Mouse (Mus musculus): ENCODE results near the gene Retnlg. TPM values are rescaled to one million over a fixed set of nuclear protein-coding genes. Genes with fewer than 3 reads are reported as not detected.
"Not testable (repeated sequence)": the region's sequence is repeated elsewhere in the genome, so short reads cannot be mapped to it uniquely, and the experiment has no call there.

Retnlg gene
- 0.91 and 1.1 TPM in 2 replicates for polyA plus RNA-seq (2015; fragmentation: Nextera tagmentation; extraction: Ambion mirVana)

- no peak within 1 kb of the TSS for H3K27ac ChIP-seq
- no peak within 1 kb of the TSS for H3K4me2 ChIP-seq
- H3K4me3 ChIP-seq, result no peak within 1 kb of the TSS
- no peak within 1 kb of the TSS for H3K9ac ChIP-seq
- no peaks in the 10 kb centered on the region for H3K9me3 ChIP-seq
- 43% methylated on average over 4 of the region's 4 CpGs for WGBS
- no peaks in the 10 kb centered on the region for H3K27me3 ChIP-seq
- no peaks in the 10 kb centered on the region for H3K4me1 ChIP-seq
- H3K36me3 ChIP-seq, result no peaks in the 10 kb centered on the region
- no peak for ATAC-seq (ENCODE audit: borderline replicate concordance, extremely low read depth, low FRiP score, low TSS enrichment)
Measured at GRCm38 (mm10) chr16:48872321-48872720, at the start of gene Retnlg. Retnlg (plus strand) TSS chr16:48872621.

GRCm38 (mm10) chr16:48826474-48826873, 45.9 kb upstream of the Retnlg start:
- Histone ChIP-seq H3K4me1 (no peaks in the 10 kb centered on the region), H3K36me3 (no peaks in the 10 kb centered on the region), H3K4me3 (no peak overlapping the region), H3K27ac (peak overlapping the region; percentile 59), H3K9me3 (no peaks in the 10 kb centered on the region), H3K9ac (no peak overlapping the region), H3K4me2 (no peak overlapping the region), H3K27me3 (no peaks in the 10 kb centered on the region)
- WGBS, result 38% methylated on average over 3 of the region's 3 CpGs
- ATAC-seq (ENCODE audit: borderline replicate concordance, extremely low read depth, low FRiP score, low TSS enrichment), result peak; percentile 69

GRCm38 (mm10) chr16:48827625-48828024, 44.8 kb upstream of the Retnlg start:
- no peaks in the 10 kb centered on the region for H3K4me1 ChIP-seq
- H3K4me3 ChIP-seq, result no peak overlapping the region
- H3K27me3 ChIP-seq, result no peaks in the 10 kb centered on the region
- no peaks in the 10 kb centered on the region for H3K36me3 ChIP-seq
- H3K9me3 ChIP-seq, result no peaks in the 10 kb centered on the region
- no peak overlapping the region for H3K27ac ChIP-seq
- H3K9ac ChIP-seq, result no peak overlapping the region
- 42% methylated on average over 1 of the region's 1 CpGs for whole genome bisulfite sequencing
- no peak overlapping the region for H3K4me2 ChIP-seq
- ATAC-seq (ENCODE audit: borderline replicate concordance, extremely low read depth, low FRiP score, low TSS enrichment), result no peak

- H3K4me1 ChIP-seq, result no peaks in the 10 kb centered on the region
Measured at GRCm38 (mm10) chr16:48829060-48829459, 43.4 kb upstream of the Retnlg start.

GRCm38 (mm10) chr16:48832055-48832454, 40.4 kb upstream of the Retnlg start:
- no peak for ATAC-seq (ENCODE audit: borderline replicate concordance, extremely low read depth, low FRiP score, low TSS enrichment)
- Histone ChIP-seq H3K4me1 (no peaks in the 10 kb centered on the region), H3K4me2 (no peak overlapping the region), H3K27ac (no peak overlapping the region), H3K9me3 (no peaks in the 10 kb centered on the region), H3K9ac (no peak overlapping the region), H3K4me3 (no peak overlapping the region), H3K36me3 (no peaks in the 10 kb centered on the region), H3K27me3 (no peaks in the 10 kb centered on the region)
- 68% methylated on average over 8 of the region's 8 CpGs for WGBS

More at GRCm38 (mm10) chr16:48829060-48829459, 43.4 kb upstream of the Retnlg start:
- H3K27me3 ChIP-seq, result no peaks in the 10 kb centered on the region
- H3K9me3 ChIP-seq, result no peaks in the 10 kb centered on the region
- no peak for ATAC-seq (ENCODE audit: borderline replicate concordance, extremely low read depth, low FRiP score, low TSS enrichment)
- no peak overlapping the region for H3K9ac ChIP-seq
- WGBS, result 68% methylated on average over 4 of the region's 4 CpGs
- H3K36me3 ChIP-seq, result no peaks in the 10 kb centered on the region
- no peak overlapping the region for H3K4me2 ChIP-seq
- H3K27ac ChIP-seq, result no peak overlapping the region
- H3K4me3 ChIP-seq, result no peak overlapping the region

GRCm38 (mm10) chr16:48833626-48834025, 38.8 kb upstream of the Retnlg start:
- not testable (repeated sequence) for H3K4me3 ChIP-seq; H3K27me3 ChIP-seq; H3K36me3 ChIP-seq; H3K4me1 ChIP-seq; H3K27ac ChIP-seq; H3K4me2 ChIP-seq; ATAC-seq (ENCODE audit: borderline replicate concordance, extremely low read depth, low FRiP score, low TSS enrichment); H3K9ac ChIP-seq; H3K9me3 ChIP-seq
- 48% methylated on average over 1 of the region's 1 CpGs for WGBS

- Histone ChIP-seq H3K4me3 (no peak within 1 kb of the TSS), H3K9ac (no peak within 1 kb of the TSS), H3K36me3 (no peaks in the 10 kb centered on the region), H3K27me3 (no peaks in the 10 kb centered on the region), H3K27ac (no peak within 1 kb of the TSS), H3K4me1 (no peaks in the 10 kb centered on the region), H3K4me2 (no peak within 1 kb of the TSS), H3K9me3 (no peaks in the 10 kb centered on the region)
- no peak for ATAC-seq (ENCODE audit: borderline replicate concordance, extremely low read depth, low FRiP score, low TSS enrichment)
- WGBS, result 71% methylated on average over 3 of the region's 3 CpGs
Measured at GRCm38 (mm10) chr16:48842266-48842665, 30.2 kb upstream of the Retnlg start, which contains the start of gene Retnla. Retnla (plus strand) TSS chr16:48842551.

GRCm38 (mm10) chr16:48843671-48844386, 28.6 kb upstream of the Retnlg start:
- Histone ChIP-seq H3K27me3 (no peaks in the 10 kb centered on the region), H3K9ac (no peak overlapping the region), H3K4me3 (no peak overlapping the region), H3K4me1 (no peaks in the 10 kb centered on the region), H3K36me3 (no peaks in the 10 kb centered on the region), H3K27ac (no peak overlapping the region), H3K9me3 (no peaks in the 10 kb centered on the region), H3K4me2 (no peak overlapping the region)
- no peak for ATAC-seq (ENCODE audit: borderline replicate concordance, extremely low read depth, low FRiP score, low TSS enrichment)
- WGBS, result 82% methylated on average over 4 of the region's 4 CpGs

- not testable (repeated sequence) for H3K4me2 ChIP-seq; H3K4me1 ChIP-seq; H3K9me3 ChIP-seq; H3K27ac ChIP-seq; H3K4me3 ChIP-seq; H3K36me3 ChIP-seq; H3K27me3 ChIP-seq; H3K9ac ChIP-seq; ATAC-seq (ENCODE audit: borderline replicate concordance, extremely low read depth, low FRiP score, low TSS enrichment)
- 86% methylated on average over 1 of the region's 1 CpGs for WGBS
Measured at GRCm38 (mm10) chr16:48865004-48865403, 7.4 kb upstream of the Retnlg start.

- H3K4me2 ChIP-seq, result no peak overlapping the region
Measured at GRCm38 (mm10) chr16:48867690-48868089, 4.7 kb upstream of the Retnlg start.

GRCm38 (mm10) chr16:48868663-48869062, 3.8 kb upstream of the Retnlg start:
- H3K27me3 ChIP-seq, result no peaks in the 10 kb centered on the region
- no peak overlapping the region for H3K4me3 ChIP-seq
- no peaks in the 10 kb centered on the region for H3K4me1 ChIP-seq
- 38% methylated on average over 1 of the region's 1 CpGs for WGBS
- ATAC-seq (ENCODE audit: borderline replicate concordance, extremely low read depth, low FRiP score, low TSS enrichment), result no peak
- H3K9me3 ChIP-seq, result no peaks in the 10 kb centered on the region
- no peaks in the 10 kb centered on the region for H3K36me3 ChIP-seq
- H3K27ac ChIP-seq, result no peak overlapping the region
- H3K4me2 ChIP-seq, result no peak overlapping the region
- no peak overlapping the region for H3K9ac ChIP-seq

More at GRCm38 (mm10) chr16:48867690-48868089, 4.7 kb upstream of the Retnlg start:
- Histone ChIP-seq H3K4me3 (no peak overlapping the region), H3K36me3 (no peaks in the 10 kb centered on the region), H3K9me3 (no peaks in the 10 kb centered on the region), H3K4me1 (no peaks in the 10 kb centered on the region), H3K27ac (no peak overlapping the region), H3K27me3 (no peaks in the 10 kb centered on the region), H3K9ac (no peak overlapping the region)
- 66% methylated on average over 2 of the region's 2 CpGs for WGBS
- ATAC-seq (ENCODE audit: borderline replicate concordance, extremely low read depth, low FRiP score, low TSS enrichment), result no peak

- H3K9me3 ChIP-seq, result no peaks in the 10 kb centered on the region
- H3K4me1 ChIP-seq, result no peaks in the 10 kb centered on the region
- H3K36me3 ChIP-seq, result no peaks in the 10 kb centered on the region
- no peak overlapping the region for H3K9ac ChIP-seq
- no peak for ATAC-seq (ENCODE audit: borderline replicate concordance, extremely low read depth, low FRiP score, low TSS enrichment)
- H3K27ac ChIP-seq, result no peak overlapping the region
- no peak overlapping the region for H3K4me3 ChIP-seq
- no peak overlapping the region for H3K4me2 ChIP-seq
- WGBS, result 67% methylated on average over 3 of the region's 3 CpGs
- H3K27me3 ChIP-seq, result no peaks in the 10 kb centered on the region
Measured at GRCm38 (mm10) chr16:48869671-48870070, 2.8 kb upstream of the Retnlg start.

All from lung, embryonic 15.5 days (tissue).